Mouse (Mus musculus): ENCODE measurements around the gene Morc1.

Morc1 gene

GRCm38 (mm10) chr16:48431027-48431426, at the start of gene Morc1:
Gene Morc1, plus strand, starts transcription at chr16:48431237.
- in situ Hi-C loops (cut with MboI, MseI): no loop called here

GRCm38 (mm10) chr16:48383582-48384257, 47.3 kb upstream of the Morc1 start:
- in situ Hi-C loops (cut with MboI, MseI): no loop called here

- in situ Hi-C loops (cut with MboI, MseI): no loop called here
Measured at GRCm38 (mm10) chr16:48386982-48387381, 44.1 kb upstream of the Morc1 start.

GRCm38 (mm10) chr16:48395278-48395677, 35.8 kb upstream of the Morc1 start:
- in situ Hi-C loops (cut with MboI, MseI): no loop called here

- in situ Hi-C loops (cut with MboI, MseI): no loop called here
Measured at GRCm38 (mm10) chr16:48402963-48403362, 28.1 kb upstream of the Morc1 start.

- in situ Hi-C loops (cut with MboI, MseI): no loop called here
Measured at GRCm38 (mm10) chr16:48403423-48403822, 27.6 kb upstream of the Morc1 start.

GRCm38 (mm10) chr16:48404009-48404408, 27.0 kb upstream of the Morc1 start:
- in situ Hi-C loops (cut with MboI, MseI): no loop called here

GRCm38 (mm10) chr16:48405674-48406403, 25.2 kb upstream of the Morc1 start:
- in situ Hi-C loops (cut with MboI, MseI): no loop called here

GRCm38 (mm10) chr16:48409580-48409979, 21.5 kb upstream of the Morc1 start:
- in situ Hi-C loops (cut with MboI, MseI): no loop called here

- in situ Hi-C loops (cut with MboI, MseI): no loop called here
Measured at GRCm38 (mm10) chr16:48410125-48410524, 20.9 kb upstream of the Morc1 start.

- in situ Hi-C loops (cut with MboI, MseI): no loop called here
Measured at GRCm38 (mm10) chr16:48412246-48412645, 18.8 kb upstream of the Morc1 start, which contains the start of gene Gm5485. Gene Gm5485, minus strand, starts transcription at chr16:48412416.

GRCm38 (mm10) chr16:48418557-48418956, 12.5 kb upstream of the Morc1 start:
- in situ Hi-C loops (cut with MboI, MseI): no loop called here

GRCm38 (mm10) chr16:48419035-48419434, 12.0 kb upstream of the Morc1 start:
- in situ Hi-C loops (cut with MboI, MseI): no loop called here

GRCm38 (mm10) chr16:48422501-48422900, 8.5 kb upstream of the Morc1 start:
- in situ Hi-C loops (cut with MboI, MseI): no loop called here

- in situ Hi-C loops (cut with MboI, MseI): no loop called here
Measured at GRCm38 (mm10) chr16:48424069-48424468, 7.0 kb upstream of the Morc1 start.

- in situ Hi-C loops (cut with MboI, MseI): no loop called here
Measured at GRCm38 (mm10) chr16:48429427-48429826, 1.6 kb upstream of the Morc1 start.

- in situ Hi-C loops (cut with MboI, MseI): no loop called here
Measured at GRCm38 (mm10) chr16:48435454-48435853, 4.4 kb downstream of the Morc1 start.

GRCm38 (mm10) chr16:48437476-48437875, 6.4 kb downstream of the Morc1 start:
- in situ Hi-C loops (cut with MboI, MseI): no loop called here

GRCm38 (mm10) chr16:48444589-48444988, 13.6 kb downstream of the Morc1 start:
- in situ Hi-C loops (cut with MboI, MseI): loop anchor here (10.0 kb wide), 1 partner anchor 380 kb away; no protein-coding TSS in a partner anchor

- in situ Hi-C loops (cut with MboI, MseI): loop anchor here (10.0 kb wide), 1 partner anchor 378 kb away; no protein-coding TSS in a partner anchor
Measured at GRCm38 (mm10) chr16:48446161-48446925, 15.3 kb downstream of the Morc1 start.

GRCm38 (mm10) chr16:48453264-48453663, 22.2 kb downstream of the Morc1 start:
- in situ Hi-C loops (cut with MboI, MseI): no loop called here

GRCm38 (mm10) chr16:48473396-48473795, 42.4 kb downstream of the Morc1 start:
- in situ Hi-C loops (cut with MboI, MseI): no loop called here

Measured in T-helper 1 cell (primary cell).